Mouse (Mus musculus) mouse embryonic stem cell (cell line): ENCODE data around the gene Tyw3.

Experiments
- in situ Hi-C, 2 experiments: fragments of 300-500 bp; cut with MboI; formaldehyde crosslinking; loops; 1 replicate in 1 of 2; 3 replicates in 1 of 2; pipeline ENCODE4 v1.14.3; 2019 to 2020; ENCODE audit warnings: low sequenced_read_pairs in 2 of 2, low pct_unique_long_range_greater_than_20kb in 1 of 2, mixed read lengths in 1 of 2; ENCODE audit not compliant: unreplicated experiment in 1 of 2

Gene Tyw3

DNA sequence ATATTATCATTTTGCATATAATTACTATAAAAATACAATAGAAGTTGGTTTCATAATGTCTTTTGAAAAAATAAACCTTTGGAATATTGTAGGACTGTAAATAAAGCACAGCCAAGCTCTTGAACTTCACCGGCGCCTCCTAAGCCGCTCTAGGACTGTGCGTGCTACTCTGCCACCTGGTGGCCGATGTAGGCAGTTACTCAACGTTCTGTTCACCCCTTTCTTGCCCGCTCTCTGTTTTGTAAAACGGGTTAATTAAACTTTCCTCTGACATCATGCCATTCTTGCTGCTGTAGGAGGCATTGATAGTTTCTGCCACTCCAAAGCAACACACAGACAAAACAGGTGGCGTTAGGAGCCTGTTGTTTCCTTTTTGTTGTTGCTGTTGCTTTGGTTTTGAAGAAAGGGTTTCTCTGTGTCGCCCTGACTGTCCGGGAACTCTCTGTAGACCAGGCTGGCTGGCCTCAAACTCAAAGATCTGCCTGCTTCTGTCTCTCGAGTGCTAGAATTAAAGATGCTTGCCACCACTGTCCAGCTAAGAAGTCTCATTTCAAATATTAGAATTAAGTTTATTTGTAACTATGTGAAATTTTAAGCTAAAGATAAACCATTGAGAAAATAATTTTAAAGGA lies 24.4 kb downstream of the Tyw3 start:
- in situ Hi-C loops: loop anchor here (5.0 to 25.0 kb wide), 4 partner anchors 255 to 610 kb away; partner anchors contain the start of gene Slc44a5 (in 2 of the 2)

DNA sequence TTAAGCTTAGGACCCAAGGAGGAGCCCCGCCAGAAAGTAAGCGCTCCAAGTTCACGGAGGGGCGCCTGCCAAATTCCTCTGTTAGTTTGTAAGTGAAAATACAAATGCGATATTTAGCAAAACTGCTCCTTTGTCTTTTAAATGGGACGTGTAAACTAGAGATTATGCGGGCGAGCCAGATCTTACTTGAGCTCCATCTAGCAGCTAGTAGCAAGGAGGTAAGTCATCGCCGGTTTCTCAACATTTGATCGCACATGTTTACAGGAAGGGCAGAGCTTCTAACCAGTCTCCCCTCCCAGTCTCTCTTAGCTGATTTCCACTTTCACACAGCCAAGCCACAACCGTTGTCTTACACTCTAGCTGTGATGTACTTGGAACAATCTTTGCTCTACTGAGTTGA lies 26.1 kb downstream of the Tyw3 start:
- in situ Hi-C loops: loop anchor here (5.0 to 25.0 kb wide), 4 partner anchors 253 to 608 kb away; partner anchors contain the start of gene Slc44a5 (in 2 of the 2)

DNA sequence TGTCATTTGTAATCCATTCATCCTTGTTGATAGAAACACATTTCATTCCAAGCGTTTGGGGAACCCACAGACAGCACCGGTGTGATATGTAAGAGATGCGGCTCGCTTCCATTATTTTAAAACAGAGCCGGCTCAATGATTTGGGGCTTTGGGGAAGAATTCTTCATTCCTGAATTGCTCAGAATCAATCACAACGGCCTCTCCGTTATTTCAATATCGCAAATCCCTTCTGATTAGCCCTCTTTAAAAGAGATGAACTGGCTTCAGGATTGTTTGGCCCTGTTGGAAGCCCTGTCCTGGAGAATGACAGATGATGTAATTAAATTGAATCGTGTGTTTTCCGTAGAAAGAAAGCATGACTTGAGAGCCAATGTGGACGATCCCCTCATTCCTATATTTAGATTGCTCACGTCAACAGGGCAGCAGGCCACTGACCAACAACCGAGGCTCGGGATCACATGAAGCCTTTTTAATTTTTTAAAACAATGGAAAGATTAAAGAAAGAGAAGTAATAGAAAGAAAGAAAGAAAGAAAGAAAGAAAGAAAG lies 26.8 kb downstream of the Tyw3 start:
- in situ Hi-C loops: loop anchor here (5.0 to 25.0 kb wide), 4 partner anchors 253 to 608 kb away; partner anchors contain the start of gene Slc44a5 (in 2 of the 2)

- in situ Hi-C loops: loop anchor here (25.0 kb wide), 2 partner anchors 253 to 603 kb away; partner anchors contain the start of gene Slc44a5 (in 2 of the 2)
These were observed 31.5 kb downstream of the Tyw3 start for GRCm38 (mm10) chr3:154565437-154565836.

GRCm38 (mm10) chr3:154562192-154562591 lies 34.7 kb downstream of the Tyw3 start:
- in situ Hi-C loops: loop anchor here (25.0 kb wide), 2 partner anchors 250 to 600 kb away; partner anchors contain the start of gene Slc44a5 (in 2 of the 2)

- in situ Hi-C loops: loop anchor here (25.0 kb wide), 2 partner anchors 239 to 589 kb away; partner anchors contain the start of gene Slc44a5 (in 2 of the 2)
These were observed 45.9 kb downstream of the Tyw3 start for GRCm38 (mm10) chr3:154551035-154551411.

DNA sequence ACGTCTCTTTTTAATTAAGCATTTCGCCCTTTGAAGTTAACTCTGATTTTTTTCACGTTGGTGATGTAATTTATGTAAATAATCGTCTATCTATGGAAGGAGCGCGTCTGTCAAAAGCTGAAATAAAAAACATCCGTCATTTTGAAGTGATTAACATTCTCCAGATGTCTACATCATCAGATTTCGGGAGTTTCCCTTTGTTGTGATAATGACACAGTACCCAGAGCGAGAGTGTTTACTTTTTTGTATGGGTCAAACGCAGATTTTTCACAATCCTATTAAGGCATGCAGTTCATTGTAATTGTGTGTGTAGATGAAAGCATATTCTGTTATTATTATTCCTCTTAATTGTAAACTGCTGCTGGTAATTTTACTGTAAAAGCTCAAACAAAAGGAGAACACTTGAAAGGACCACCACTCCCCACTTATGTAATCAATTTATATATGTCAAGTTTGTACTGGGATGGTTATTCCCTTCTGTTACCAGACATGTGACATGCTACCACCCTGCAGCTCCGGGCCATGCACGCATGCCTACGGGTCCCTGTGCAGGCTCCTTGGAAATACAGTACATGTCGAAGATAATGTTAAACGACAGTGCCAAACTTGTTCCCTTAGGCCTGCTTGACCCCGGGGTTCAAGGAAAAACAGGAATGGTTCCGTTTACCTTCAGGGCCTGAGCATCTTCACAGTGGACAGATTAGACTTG lies 46.4 kb downstream of the Tyw3 start:
- in situ Hi-C loops: loop anchor here (25.0 kb wide), 2 partner anchors 238 to 588 kb away; partner anchors contain the start of gene Slc44a5 (in 2 of the 2)

DNA sequence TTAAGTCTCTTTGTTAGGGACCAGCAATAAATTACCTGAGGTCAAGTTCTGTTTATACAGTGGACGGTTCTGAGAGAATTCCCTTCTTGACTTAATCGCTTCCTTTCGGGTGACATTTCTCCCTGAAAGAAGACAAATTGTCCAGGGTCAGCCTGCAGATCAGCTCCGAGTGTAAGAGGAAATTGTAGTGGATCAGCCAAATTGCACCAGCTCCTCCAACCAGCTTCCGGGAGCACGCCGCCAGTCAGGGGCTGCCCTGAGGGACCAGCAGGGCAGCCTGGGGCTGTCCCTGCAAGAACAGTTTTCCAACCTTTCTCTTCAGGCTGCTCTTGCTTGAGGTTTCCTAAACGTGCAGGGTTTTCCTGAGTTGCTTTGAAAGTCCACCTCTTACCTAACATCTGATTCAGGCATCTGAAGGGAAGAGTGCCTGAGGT lies 48.0 kb downstream of the Tyw3 start:
- in situ Hi-C loops: no loop called here

DNA sequence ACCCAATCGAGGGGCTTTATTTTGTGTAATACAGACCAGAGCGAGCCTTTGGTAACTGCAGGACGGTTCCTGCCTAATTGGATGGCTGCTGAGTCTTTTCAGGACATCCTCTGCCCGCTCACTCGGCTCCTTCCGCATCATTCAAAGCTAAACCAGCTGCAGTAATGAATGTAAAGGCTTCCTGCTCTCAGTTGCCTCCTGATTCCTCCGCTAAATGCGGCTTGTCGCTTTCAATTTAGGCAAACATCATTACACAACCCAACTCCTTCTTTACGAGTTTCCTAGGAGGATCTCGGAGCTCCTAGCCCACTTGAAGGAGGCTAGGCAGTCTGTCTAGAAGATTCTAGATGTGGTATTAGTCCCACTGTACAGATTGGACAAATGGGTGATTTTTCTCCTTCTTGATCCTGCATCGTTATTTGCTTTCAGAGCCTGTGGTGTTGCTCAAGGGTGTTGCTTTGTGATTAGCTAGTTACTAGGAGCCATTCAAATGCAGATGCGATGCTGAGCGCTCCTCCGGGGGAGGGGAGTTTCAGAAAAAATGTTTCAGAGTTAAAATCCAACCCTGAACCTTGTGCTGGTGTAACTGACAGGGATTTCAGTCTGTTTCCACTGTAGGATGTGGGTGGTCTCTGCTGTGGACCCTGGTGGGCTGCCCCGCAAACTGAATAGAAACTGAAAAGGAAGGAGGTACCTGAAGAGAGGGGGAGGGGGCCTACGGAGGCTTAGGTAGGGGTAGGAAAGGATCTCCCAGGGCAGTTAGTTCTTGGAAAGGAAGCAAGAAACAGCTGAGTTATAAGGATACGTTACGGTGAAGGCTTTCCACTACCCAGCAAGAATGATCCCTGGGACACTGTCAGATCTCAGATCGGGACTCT lies 49.1 kb downstream of the Tyw3 start:
- in situ Hi-C loops: no loop called here

- in situ Hi-C loops: no loop called here
These were observed 50.7 kb downstream of the Tyw3 start for GRCm38 (mm10) chr3:154546234-154546633.

DNA sequence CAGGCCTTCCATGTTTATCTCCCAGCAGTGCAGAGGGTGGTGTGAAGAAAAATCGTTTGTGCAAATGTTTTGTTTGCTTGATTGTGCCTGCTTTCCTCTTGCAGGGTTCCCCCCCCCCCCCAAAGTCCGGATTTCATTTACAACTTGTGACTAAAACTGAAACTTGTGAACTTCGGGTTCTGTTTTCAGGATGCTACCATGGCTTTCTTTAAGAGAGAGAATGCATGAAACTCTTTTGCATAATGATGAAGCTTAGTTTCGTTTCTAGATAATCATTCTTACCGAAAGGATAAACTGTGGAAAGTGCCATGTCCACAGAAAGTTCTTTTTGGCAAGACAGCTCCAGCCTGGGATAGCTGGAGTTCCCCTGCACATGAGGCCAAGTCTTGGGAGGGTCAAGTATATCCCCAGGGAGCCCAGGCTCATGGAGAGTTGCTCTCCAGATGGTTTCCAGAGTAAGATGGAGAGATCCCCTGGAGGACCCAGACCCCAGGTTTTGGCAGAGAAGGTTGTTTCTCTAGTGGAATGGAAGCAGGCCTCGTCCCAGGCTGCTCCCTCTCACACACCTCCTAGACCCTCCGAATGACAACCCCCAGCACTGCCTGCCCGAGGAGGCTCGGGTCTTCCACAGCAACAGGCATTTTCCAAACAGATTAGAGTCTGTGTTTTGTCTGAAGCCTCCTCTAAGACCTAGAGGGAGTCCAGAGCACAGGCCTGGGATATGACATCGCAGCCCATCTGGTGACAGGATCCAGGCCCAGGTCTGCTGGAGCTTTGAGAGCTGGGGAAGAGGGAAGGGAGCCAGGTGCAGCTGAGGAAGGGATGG lies 56.6 kb downstream of the Tyw3 start:
- in situ Hi-C loops: no loop called here

- in situ Hi-C loops: no loop called here
These were observed 60.8 kb downstream of the Tyw3 start for GRCm38 (mm10) chr3:154536134-154536533.

DNA sequence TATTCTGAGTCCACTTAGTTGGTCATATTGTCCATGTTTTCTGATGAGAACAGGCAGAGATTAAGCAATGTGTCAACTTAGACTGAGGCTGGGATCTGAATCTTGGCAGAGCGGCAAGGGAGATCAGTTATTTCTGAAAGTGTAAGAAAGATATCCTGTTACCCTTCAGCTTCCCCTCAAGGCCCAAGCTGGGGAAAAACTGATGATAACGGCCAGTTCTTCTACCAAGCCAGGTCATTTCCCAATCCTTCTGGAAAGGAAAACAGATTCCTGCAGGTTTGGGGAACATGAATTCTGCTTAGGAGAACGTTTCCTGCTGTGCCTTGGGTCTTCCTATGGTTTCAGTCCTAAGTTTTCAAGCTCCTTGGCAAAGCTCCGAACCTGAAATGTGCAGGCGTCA lies 63.7 kb downstream of the Tyw3 start:
- in situ Hi-C loops: no loop called here

- in situ Hi-C loops: no loop called here
These were observed 67.9 kb downstream of the Tyw3 start for GRCm38 (mm10) chr3:154528973-154529372.

GRCm38 (mm10) chr3:154526610-154527009 lies 70.3 kb downstream of the Tyw3 start:
- in situ Hi-C loops: no loop called here
